Mouse (Mus musculus) kidney, embryonic 15.5 days (tissue): ENCODE data around the gene Psmc3ip. TPM values are rescaled to one million over a fixed set of nuclear protein-coding genes. Genes with fewer than 3 reads are reported as not detected.
"Not testable (repeated sequence)": the region's sequence is repeated elsewhere in the genome, so short reads cannot be mapped to it uniquely, and the experiment has no call there.

ENCODE experiments used
- ATAC-seq: fragments of 200-750 bp; cut with Nextera tagmentation; replicated peaks from 2 replicates; pipeline ENCODE4 v1.8.0; 2017; ENCODE audit warnings: moderate TSS enrichment; ENCODE audit not compliant: low FRiP score
- H3K27ac ChIP-seq: fragments of 300-500 bp; sonication (generic); 2 replicates; pipeline ENCODE4 v1.5.1; 2015; ENCODE audit warnings: mild to moderate bottlenecking, inconsistent platforms
- H3K27me3 ChIP-seq: fragments of 300-500 bp; sonication (generic); 2 replicates; pipeline ENCODE4 v1.6.1; 2015; ENCODE audit warnings: inconsistent platforms
- H3K36me3 ChIP-seq: fragments of 300-500 bp; sonication (generic); 2 replicates; pipeline ENCODE4 v1.6.1; 2015; ENCODE audit warnings: inconsistent platforms
- H3K4me1 ChIP-seq: fragments of 300-500 bp; sonication (generic); 2 replicates; pipeline ENCODE4 v1.6.1; 2015; ENCODE audit warnings: inconsistent platforms
- H3K4me2 ChIP-seq: fragments of 300-500 bp; sonication (generic); 2 replicates; pipeline ENCODE4 v1.6.1; 2015; ENCODE audit warnings: moderate library complexity, mild to moderate bottlenecking, inconsistent platforms
- H3K4me3 ChIP-seq: fragments of 300-500 bp; sonication (generic); replicated peaks from 2 replicates; pipeline ENCODE4 v1.5.1; 2015; ENCODE audit warnings: mild to moderate bottlenecking, inconsistent platforms
- H3K9ac ChIP-seq: fragments of 300-500 bp; sonication (generic); 2 replicates; pipeline ENCODE4 v1.6.1; 2015; ENCODE audit warnings: mild to moderate bottlenecking, inconsistent platforms
- H3K9me3 ChIP-seq: fragments of 300-500 bp; sonication (generic); replicated peaks from 2 replicates; pipeline ENCODE4 v1.6.1; 2016; ENCODE audit warnings: inconsistent platforms
- WGBS: fragments of 180-500 bp; shearing (Covaris S2); methylation state at CpG from one replicate; pipeline ENCODE4 v1.1.7; 2015; ENCODE audit warnings: mixed read lengths; 5-methylcytosine and 5-hydroxymethylcytosine counted together
- polyA plus RNA-seq: library from polyadenylated mRNA; unstranded; fragments of >200 nt; fragmentation: Nextera tagmentation; extraction: Ambion mirVana; gene quantifications from 2 replicates; pipeline ENCODE4 v1.2.1, GENCODE M21; 2015

Gene Psmc3ip
- polyA plus RNA-seq, 1 experiment from 2014 or later, result 37.3 TPM

- no peaks in the 10 kb centered on the region for H3K27me3 ChIP-seq
- H3K27ac ChIP-seq, result no peak overlapping the region
- H3K9ac ChIP-seq, result no peak overlapping the region
- H3K4me3 ChIP-seq, result no peak overlapping the region
- peaks cover 9% of the 10 kb centered on the region for H3K4me1 ChIP-seq
- ATAC-seq, result no peak
- peaks cover 8% of the 10 kb centered on the region for H3K36me3 ChIP-seq
- H3K4me2 ChIP-seq, result no peak overlapping the region
- no peaks in the 10 kb centered on the region; the same call in 1 of the 2 replicates for H3K9me3 ChIP-seq
- 83% methylated on average over 2 of the region's 2 CpGs for WGBS
Observed at GRCm38 (mm10) chr11:101131187-101131586, 36.0 kb upstream of the Psmc3ip start.

- Histone ChIP-seq H3K9ac (no peak overlapping the region), H3K27me3 (no peaks in the 10 kb centered on the region), H3K4me3 (no peak overlapping the region), H3K36me3 (peaks cover 18% of the 10 kb centered on the region), H3K9me3 (no peaks in the 10 kb centered on the region; the same call in 1 of the 2 replicates), H3K4me1 (peaks cover 9% of the 10 kb centered on the region), H3K4me2 (no peak overlapping the region), H3K27ac (no peak overlapping the region)
- ATAC-seq, result no peak
- 38% methylated on average over 18 of the region's 18 CpGs for WGBS
Observed at GRCm38 (mm10) chr11:101130056-101130756, 35.0 kb upstream of the Psmc3ip start.

- no peaks in the 10 kb centered on the region; the same call in 1 of the 2 replicates for H3K9me3 ChIP-seq
- H3K4me2 ChIP-seq, result no peak overlapping the region
- 84% methylated on average over 11 of the region's 11 CpGs for WGBS
Observed at GRCm38 (mm10) chr11:101128996-101129577, 33.9 kb upstream of the Psmc3ip start.

GRCm38 (mm10) chr11:101127075-101127474, 31.8 kb upstream of the Psmc3ip start:
- Histone ChIP-seq H3K27ac (no peak overlapping the region), H3K9ac (no peak overlapping the region), H3K4me1 (peaks cover 6% of the 10 kb centered on the region), H3K4me3 (no peak overlapping the region), H3K27me3 (no peaks in the 10 kb centered on the region), H3K4me2 (no peak overlapping the region), H3K36me3 (peaks cover 45% of the 10 kb centered on the region), H3K9me3 (no peaks in the 10 kb centered on the region; the same call in 1 of the 2 replicates)
- WGBS, result 100% methylated on average over 1 of the region's 1 CpGs
- no peak for ATAC-seq

More at GRCm38 (mm10) chr11:101128996-101129577, 33.9 kb upstream of the Psmc3ip start:
- no peak for ATAC-seq
- Histone ChIP-seq H3K9ac (no peak overlapping the region), H3K36me3 (peaks cover 25% of the 10 kb centered on the region), H3K4me1 (peaks cover 6% of the 10 kb centered on the region), H3K4me3 (no peak overlapping the region), H3K27ac (no peak overlapping the region), H3K27me3 (no peaks in the 10 kb centered on the region)

- Histone ChIP-seq H3K4me1 (peaks cover 13% of the 10 kb centered on the region), H3K36me3 (peaks cover 48% of the 10 kb centered on the region)
- not testable (repeated sequence) for ATAC-seq, H3K4me3 ChIP-seq, H3K4me2 ChIP-seq, H3K27ac ChIP-seq, H3K9me3 ChIP-seq, H3K27me3 ChIP-seq, H3K9ac ChIP-seq
- 98% methylated on average over 9 of the region's 9 CpGs for WGBS
Observed at GRCm38 (mm10) chr11:101125008-101125407, 29.8 kb upstream of the Psmc3ip start.

GRCm38 (mm10) chr11:101124494-101124893, 29.3 kb upstream of the Psmc3ip start:
- not testable (repeated sequence) for H3K27me3 ChIP-seq, H3K27ac ChIP-seq, H3K4me2 ChIP-seq, ATAC-seq, H3K9me3 ChIP-seq, H3K4me3 ChIP-seq, H3K9ac ChIP-seq
- H3K36me3 ChIP-seq, result peaks cover 48% of the 10 kb centered on the region
- peaks cover 12% of the 10 kb centered on the region for H3K4me1 ChIP-seq
- 91% methylated on average over 8 of the region's 8 CpGs for WGBS

- Histone ChIP-seq H3K9me3 (no peaks in the 10 kb centered on the region), H3K4me3 (peak overlapping the region; percentile 86), H3K9ac (peak overlapping the region; percentile 79), H3K27ac (peak overlapping the region; percentile 95), H3K4me2 (peak overlapping the region; percentile 94), H3K27me3 (no peaks in the 10 kb centered on the region), H3K4me1 (peaks cover 38% of the 10 kb centered on the region), H3K36me3 (peaks cover 35% of the 10 kb centered on the region)
- WGBS, result 17% methylated on average over 19 of the region's 19 CpGs
- no peak for ATAC-seq
Observed at GRCm38 (mm10) chr11:101120545-101121188, 25.4 kb upstream of the Psmc3ip start.

- ATAC-seq, result peak; percentile 95
- H3K9me3 ChIP-seq, result no peaks in the 10 kb centered on the region
- peak within 1 kb of the TSS; percentile 95 for H3K27ac ChIP-seq
Observed at GRCm38 (mm10) chr11:101119761-101120544, 24.7 kb upstream of the Psmc3ip start, which contains the start of the genes Retreg3 and Tubg1. Retreg3 (minus strand) TSS chr11:101119893. Tubg1 (plus strand) TSS chr11:101119938.

GRCm38 (mm10) chr11:101119131-101119760, 24.0 kb upstream of the Psmc3ip start:
- Histone ChIP-seq H3K9ac (peak overlapping the region; percentile 86), H3K9me3 (no peaks in the 10 kb centered on the region), H3K4me1 (peaks cover 41% of the 10 kb centered on the region), H3K27me3 (no peaks in the 10 kb centered on the region), H3K4me2 (peak overlapping the region; percentile 94), H3K4me3 (peak overlapping the region; percentile 86), H3K36me3 (peaks cover 23% of the 10 kb centered on the region), H3K27ac (peak overlapping the region; percentile 95)
- ATAC-seq, result peak; percentile 84; the same call in 1 of the 2 replicates
- WGBS, result under 1% methylated on average over 39 of the region's 39 CpGs

More at GRCm38 (mm10) chr11:101119761-101120544, 24.7 kb upstream of the Psmc3ip start, which contains the start of the genes Retreg3 and Tubg1:
- peak within 1 kb of the TSS; percentile 86 for H3K9ac ChIP-seq
- H3K4me2 ChIP-seq, result peak within 1 kb of the TSS; percentile 94
- H3K4me1 ChIP-seq, result peaks cover 41% of the 10 kb centered on the region
- H3K27me3 ChIP-seq, result no peaks in the 10 kb centered on the region
- H3K36me3 ChIP-seq, result peaks cover 28% of the 10 kb centered on the region
- H3K4me3 ChIP-seq, result peak within 1 kb of the TSS; percentile 86
- WGBS, result under 1% methylated on average over 61 of the region's 61 CpGs

GRCm38 (mm10) chr11:101118105-101118504, 22.9 kb upstream of the Psmc3ip start:
- Histone ChIP-seq H3K4me2 (peak overlapping the region; percentile 94), H3K4me3 (peak overlapping the region; percentile 86), H3K36me3 (peaks cover 17% of the 10 kb centered on the region), H3K27ac (no peak overlapping the region), H3K9me3 (no peaks in the 10 kb centered on the region), H3K9ac (peak overlapping the region; percentile 86; the same call in 1 of the 2 replicates), H3K27me3 (no peaks in the 10 kb centered on the region), H3K4me1 (peaks cover 41% of the 10 kb centered on the region)
- 34% methylated on average over 4 of the region's 4 CpGs for WGBS
- no peak for ATAC-seq

GRCm38 (mm10) chr11:101115564-101115963, 20.3 kb upstream of the Psmc3ip start:
- H3K27ac ChIP-seq, result peak overlapping the region; percentile 47
- H3K27me3 ChIP-seq, result no peaks in the 10 kb centered on the region

More at GRCm38 (mm10) chr11:101115564-101115963, 20.3 kb upstream of the Psmc3ip start:
- H3K4me1 ChIP-seq, result peaks cover 31% of the 10 kb centered on the region
- H3K9me3 ChIP-seq, result no peaks in the 10 kb centered on the region
- no peak overlapping the region for H3K9ac ChIP-seq
- H3K36me3 ChIP-seq, result peaks cover 3% of the 10 kb centered on the region; the same call in 1 of the 2 replicates
- no peak for ATAC-seq
- H3K4me3 ChIP-seq, result no peak overlapping the region
- WGBS, result 53% methylated on average over 2 of the region's 2 CpGs
- H3K4me2 ChIP-seq, result no peak overlapping the region
